Mouse (Mus musculus): ENCODE measurements at regions not wholly inside any gene's neighbourhood (a gene's known extent, or its start where the extent isn't known, plus 50 kb on each side); places are given as distances from the start of the nearest gene placed in this dataset.

GRCm38 (mm10) chr9:69575386-69575785, 122.0 kb downstream of the Anxa2 start:
- Histone ChIP-seq H3K4me3 (no peak overlapping the region), H3K9me3 (no peaks in the 10 kb centered on the region), H3K27ac (replicated peaks) (no peak overlapping the region), H3K4me1 (no peaks in the 10 kb centered on the region), H3K36me3 (no peaks in the 10 kb centered on the region), H3K27me3 (no peaks in the 10 kb centered on the region), H3K4me2 (replicated peaks) (no peak overlapping the region), H3K9ac (replicated peaks) (no peak overlapping the region)
- ATAC-seq (replicated peaks), result no peak
- 74% methylated on average over 14 of the region's 14 CpGs for WGBS

- 71% methylated on average over 13 of the region's 13 CpGs for WGBS
- H3K27ac ChIP-seq (replicated peaks), result no peak overlapping the region
- H3K4me1 ChIP-seq, result no peaks in the 10 kb centered on the region
- H3K9ac ChIP-seq (replicated peaks), result no peak overlapping the region
- no peak overlapping the region for H3K4me3 ChIP-seq
- H3K4me2 ChIP-seq (replicated peaks), result no peak overlapping the region
- no peaks in the 10 kb centered on the region for H3K9me3 ChIP-seq
- ATAC-seq (replicated peaks), result no peak
- no peaks in the 10 kb centered on the region for H3K36me3 ChIP-seq
- H3K27me3 ChIP-seq, result no peaks in the 10 kb centered on the region
Observed at GRCm38 (mm10) chr9:69568631-69569230, 115.3 kb downstream of the Anxa2 start.

GRCm38 (mm10) chr9:69568222-69568621, 114.8 kb downstream of the Anxa2 start:
- H3K4me2 ChIP-seq (replicated peaks), result no peak overlapping the region
- 82% methylated on average over 3 of the region's 3 CpGs for WGBS

DNA sequence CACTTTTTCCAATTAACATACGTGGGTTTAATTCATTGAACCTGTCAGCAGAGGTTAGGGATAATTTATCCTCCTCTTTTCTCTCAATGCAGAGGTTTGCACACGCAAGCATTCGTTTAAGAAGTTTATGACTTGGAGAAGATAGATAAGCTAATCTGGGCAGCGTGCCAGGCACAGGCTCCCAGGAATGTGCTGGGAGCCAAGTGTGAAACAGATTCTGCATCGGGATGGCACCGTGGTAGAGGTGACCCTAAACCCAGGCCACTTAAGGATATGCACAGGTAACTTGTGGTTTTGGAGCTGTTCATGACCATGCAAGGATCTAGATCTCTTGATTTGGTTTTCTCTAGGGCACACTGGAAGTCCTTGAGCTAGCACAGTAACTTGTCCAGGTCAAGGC, 113.6 kb downstream of the Anxa2 start:
- Histone ChIP-seq H3K27me3 (no peaks in the 10 kb centered on the region), H3K4me1 (no peaks in the 10 kb centered on the region), H3K36me3 (no peaks in the 10 kb centered on the region), H3K27ac (replicated peaks) (no peak overlapping the region), H3K9me3 (no peaks in the 10 kb centered on the region), H3K4me2 (replicated peaks) (no peak overlapping the region), H3K9ac (replicated peaks) (no peak overlapping the region), H3K4me3 (no peak overlapping the region)
- ATAC-seq (replicated peaks), result no peak
- 69% methylated on average over 6 of the region's 6 CpGs for WGBS

More at GRCm38 (mm10) chr9:69568222-69568621, 114.8 kb downstream of the Anxa2 start:
- Histone ChIP-seq H3K27ac (replicated peaks) (no peak overlapping the region), H3K4me3 (no peak overlapping the region), H3K27me3 (no peaks in the 10 kb centered on the region), H3K4me1 (no peaks in the 10 kb centered on the region), H3K9me3 (no peaks in the 10 kb centered on the region), H3K9ac (replicated peaks) (no peak overlapping the region), H3K36me3 (no peaks in the 10 kb centered on the region)
- ATAC-seq (replicated peaks), result no peak

DNA sequence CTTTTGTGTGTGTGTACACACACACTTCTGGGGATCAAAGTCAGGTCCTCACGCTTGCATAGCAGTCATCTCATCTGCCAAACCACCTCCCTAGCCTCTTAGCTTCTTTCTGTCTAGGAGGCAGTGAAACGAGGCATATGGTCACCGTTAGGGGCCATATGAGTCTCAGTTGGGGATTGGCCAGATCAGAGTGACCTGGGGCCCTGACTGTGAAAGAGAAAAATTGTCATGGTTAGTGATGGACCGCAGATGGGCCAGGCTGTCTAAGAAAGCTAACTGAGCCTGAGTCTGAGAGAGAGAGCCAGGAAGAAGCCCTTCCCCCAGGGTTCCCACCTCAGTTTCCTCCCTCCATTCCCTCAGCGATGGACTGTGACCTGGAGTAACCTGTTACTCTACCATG, 89.8 kb downstream of the Anxa2 start:
- ATAC-seq (replicated peaks), result no peak
- Histone ChIP-seq H3K36me3 (no peaks in the 10 kb centered on the region), H3K27me3 (0 out of 2 replicates have a peak, but pooled peaks cover 3% of the 10 kb centered on the region), H3K9me3 (no peaks in the 10 kb centered on the region), H3K4me1 (no peaks in the 10 kb centered on the region), H3K9ac (replicated peaks) (no peak overlapping the region), H3K27ac (replicated peaks) (no peak overlapping the region), H3K4me3 (no peak overlapping the region), H3K4me2 (replicated peaks) (no peak overlapping the region)
- 80% methylated on average over 5 of the region's 5 CpGs for WGBS

All from forebrain, embryonic 15.5 days (tissue).